Mouse (Mus musculus) bone marrow macrophage, adult 2 months (primary cell): ENCODE results near the gene Ppcdc.

Experiments
- CTCF ChIP-seq: IDR thresholded peaks from 2 replicates; pipeline ENCODE4 v1.5.1; 2012; ENCODE audit warnings: low read depth, mild to moderate bottlenecking, low read length, moderate library complexity
- POLR2A ChIP-seq: IDR thresholded peaks from 2 replicates; pipeline ENCODE4 v1.6.1; 2012; ENCODE audit warnings: mild to moderate bottlenecking, low read depth, low read length, borderline replicate concordance

GRCm38 (mm10) chr9:57427937-57428336 lies 12.0 kb downstream of the Ppcdc start:
- no peak for TF ChIP-seq POLR2A
- no peak for TF ChIP-seq CTCF
